Mouse (Mus musculus) heart, embryonic 16.5 days (tissue): Measurements from ENCODE around the gene Sdhc. TPM values are rescaled to one million over a fixed set of nuclear protein-coding genes. Genes with fewer than 3 reads are reported as not detected.
"Not testable (repeated sequence)": the region's sequence is repeated elsewhere in the genome, so short reads cannot be mapped to it uniquely, and the experiment has no call there.

Source experiments
- ATAC-seq: fragments of 200-750 bp; cut with Nextera tagmentation; replicated peaks from 2 replicates; pipeline ENCODE4 v1.8.0; 2017; ENCODE audit warnings: moderate number of reproducible peaks; ENCODE audit not compliant: insufficient read depth, low FRiP score; ENCODE audit errors: extremely low read depth
- H3K27ac ChIP-seq: fragments of 300-500 bp; sonication (generic); 2 replicates; pipeline ENCODE4 v1.5.1; 2014; ENCODE audit warnings: mild to moderate bottlenecking, low read length, control low read depth, moderate library complexity
- H3K27me3 ChIP-seq: fragments of 300-500 bp; sonication (generic); 2 replicates; pipeline ENCODE4 v1.6.1; 2014; ENCODE audit warnings: low read length, mixed read lengths; ENCODE audit not compliant: control insufficient read depth, insufficient read depth
- H3K36me3 ChIP-seq: fragments of 300-500 bp; sonication (generic); 2 replicates; pipeline ENCODE4 v1.6.1; 2014; ENCODE audit not compliant: control insufficient read depth, insufficient read depth
- H3K4me1 ChIP-seq: fragments of 300-500 bp; sonication (generic); 2 replicates; pipeline ENCODE4 v1.6.1; 2014; ENCODE audit warnings: low read length, mixed read lengths; ENCODE audit not compliant: control insufficient read depth, insufficient read depth
- H3K4me2 ChIP-seq: fragments of 300-500 bp; sonication (generic); 2 replicates; pipeline ENCODE4 v1.6.1; 2014; ENCODE audit warnings: low read depth, mild to moderate bottlenecking, control low read depth, low read length
- H3K4me3 ChIP-seq: fragments of 300-500 bp; sonication (generic); 2 replicates; pipeline ENCODE4 v1.5.1; 2014; ENCODE audit warnings: mild to moderate bottlenecking, control low read depth, low read length
- H3K9ac ChIP-seq: fragments of 300-500 bp; sonication (generic); 2 replicates; pipeline ENCODE4 v1.6.1; 2014; ENCODE audit warnings: low read length, control low read depth
- H3K9me3 ChIP-seq: fragments of 300-500 bp; sonication (generic); replicated peaks from 2 replicates; pipeline ENCODE4 v1.6.1; 2016; ENCODE audit warnings: low read length; ENCODE audit not compliant: control insufficient read depth
- WGBS: fragments of 180-500 bp; shearing (Covaris S2); extraction: QIAGEN DNeasy Blood & Tissue Kit; methylation state at CpG from one replicate; pipeline ENCODE4 v1.1.7; 2014; 5-methylcytosine and 5-hydroxymethylcytosine counted together
- microRNA-seq: library from miRNA; unstranded; fragments of <30 nt; microRNA quantifications from one replicate; pipeline ENCODE4, GENCODE M21; 2017
- polyA plus RNA-seq: library from polyadenylated mRNA; unstranded; fragments of >200 nt; fragmentation: Nextera tagmentation; extraction: Ambion mirVana; gene quantifications from 2 replicates; pipeline ENCODE4 v1.2.1, GENCODE M21; 2015

The Sdhc gene
- polyA plus RNA-seq, 1 experiment from 2014 or later, result 622 TPM

DNA sequence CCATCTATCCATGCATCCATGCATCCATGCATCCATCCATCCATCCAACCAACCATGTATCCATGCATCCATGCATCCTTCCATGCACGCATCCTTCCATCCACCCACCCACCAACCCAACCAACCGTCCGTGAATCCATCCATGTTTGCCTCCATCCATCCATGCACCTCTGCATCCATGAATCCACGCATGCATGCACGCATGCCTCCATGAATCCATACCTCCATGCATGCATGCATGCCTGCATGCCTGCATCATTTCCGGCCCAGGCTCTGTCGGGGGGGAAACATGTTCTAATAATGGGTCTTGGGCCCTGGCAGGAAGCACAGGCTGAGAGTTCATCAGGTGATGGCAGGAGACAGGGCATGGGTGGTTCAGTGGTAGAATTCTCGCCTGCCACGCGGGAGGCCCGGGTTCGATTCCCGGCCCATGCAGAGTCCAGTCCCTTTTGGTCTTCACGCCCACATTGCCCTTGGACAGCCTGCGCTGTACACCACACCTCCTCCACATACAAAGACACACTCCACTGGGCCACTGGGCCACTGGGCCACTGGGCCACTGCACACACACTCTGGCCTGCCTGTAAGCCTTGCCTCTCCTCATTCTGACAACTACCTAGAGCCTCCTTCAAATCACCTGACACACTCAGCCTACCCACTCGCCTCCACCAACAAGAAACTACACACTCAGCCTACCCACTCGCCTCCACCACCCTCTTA, 68.7 kb downstream of the Sdhc start:
- H3K27me3 ChIP-seq, result peaks cover 17% of the 10 kb centered on the region
- H3K4me2 ChIP-seq, H3K27ac ChIP-seq, H3K4me3 ChIP-seq, H3K4me1 ChIP-seq, H3K9me3 ChIP-seq, H3K9ac ChIP-seq, H3K36me3 ChIP-seq: not testable (repeated sequence)
- peak; percentile 20; the same call in 1 of the 2 replicates for ATAC-seq
- 42% methylated on average over 9 of the region's 17 CpGs for WGBS

DNA sequence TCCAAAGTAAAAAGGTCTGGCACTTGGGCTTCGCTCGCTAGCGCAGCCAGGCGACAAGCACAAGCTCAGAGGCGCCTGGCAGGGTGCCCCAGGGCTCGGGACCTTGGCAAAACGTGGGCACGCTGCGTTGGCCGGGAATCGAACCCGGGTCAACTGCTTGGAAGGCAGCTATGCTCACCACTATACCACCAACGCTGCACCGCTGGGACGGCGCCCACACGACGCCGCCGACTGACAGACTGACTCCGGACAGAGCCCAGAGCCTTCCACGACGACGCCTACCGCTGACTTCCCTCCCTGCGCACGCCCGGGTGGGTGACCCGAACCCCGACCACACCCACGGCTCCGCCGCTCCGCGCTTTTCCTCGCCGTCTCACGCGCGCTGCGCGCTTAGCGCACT, 70.6 kb downstream of the Sdhc start:
- WGBS, result no CpG with 5 or more reads among the region's 43 CpGs
- H3K4me3 ChIP-seq, H3K9me3 ChIP-seq, H3K9ac ChIP-seq, H3K4me2 ChIP-seq, H3K36me3 ChIP-seq, H3K4me1 ChIP-seq, H3K27ac ChIP-seq: not testable (repeated sequence)
- peak; percentile 28 for ATAC-seq
- H3K27me3 ChIP-seq, result peaks cover 12% of the 10 kb centered on the region

DNA sequence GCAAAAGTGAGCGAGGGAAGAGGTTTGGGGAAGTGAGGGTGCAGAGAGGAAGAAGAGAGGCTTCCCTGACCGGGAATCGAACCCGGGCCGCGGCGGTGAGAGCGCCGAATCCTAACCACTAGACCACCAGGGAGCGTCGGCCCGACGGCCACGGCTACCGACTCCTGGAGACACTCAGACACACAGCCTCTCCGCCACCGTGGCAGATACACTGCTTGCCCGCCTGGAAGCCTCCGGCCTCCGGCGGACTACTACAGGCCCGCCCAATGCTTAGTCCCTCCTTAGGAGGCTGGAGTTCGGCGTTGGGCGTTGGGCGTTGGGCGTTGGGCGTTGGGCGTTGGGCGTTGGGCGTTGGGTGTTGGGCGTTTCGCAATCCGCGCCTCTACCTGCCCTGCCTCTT, 71.1 kb downstream of the Sdhc start:
- ATAC-seq, result peak; percentile 29
- not testable (repeated sequence) for H3K4me2 ChIP-seq
- WGBS, result 0% methylated on average over 1 of the region's 35 CpGs

DNA sequence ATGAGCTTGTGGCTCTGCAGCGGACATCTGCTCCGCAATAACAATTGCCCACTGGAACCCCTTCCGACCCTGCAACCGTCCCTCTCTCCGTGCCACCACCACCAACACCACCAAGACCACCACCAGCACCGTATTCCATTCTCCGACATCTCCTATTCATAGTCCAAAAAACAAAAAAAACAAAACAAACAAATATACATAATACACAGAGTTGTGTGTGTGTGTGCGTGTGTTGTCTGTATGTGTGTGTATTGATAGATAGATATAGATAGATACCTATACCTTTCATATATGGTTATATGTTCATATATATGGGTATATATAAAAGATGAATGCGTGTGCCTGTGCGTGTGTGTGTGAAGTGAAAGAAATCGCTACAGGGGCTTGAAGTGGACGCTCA, 72.0 kb downstream of the Sdhc start:
- not testable (repeated sequence) for H3K27ac ChIP-seq, ATAC-seq, H3K9ac ChIP-seq, H3K36me3 ChIP-seq, H3K9me3 ChIP-seq, H3K4me1 ChIP-seq
- peaks cover 20% of the 10 kb centered on the region for H3K27me3 ChIP-seq
- peak overlapping the region; percentile 54; the same call in 1 of the 2 replicates for H3K4me2 ChIP-seq
- WGBS, result 25% methylated on average over 11 of the region's 12 CpGs
- peak overlapping the region; percentile 23; the same call in 1 of the 2 replicates for H3K4me3 ChIP-seq

More for the DNA sequence above, 71.1 kb downstream of the Sdhc start:
- not testable (repeated sequence) for H3K9ac ChIP-seq, H3K4me1 ChIP-seq, H3K36me3 ChIP-seq, H3K27ac ChIP-seq, H3K4me3 ChIP-seq, H3K9me3 ChIP-seq
- peaks cover 13% of the 10 kb centered on the region for H3K27me3 ChIP-seq

DNA sequence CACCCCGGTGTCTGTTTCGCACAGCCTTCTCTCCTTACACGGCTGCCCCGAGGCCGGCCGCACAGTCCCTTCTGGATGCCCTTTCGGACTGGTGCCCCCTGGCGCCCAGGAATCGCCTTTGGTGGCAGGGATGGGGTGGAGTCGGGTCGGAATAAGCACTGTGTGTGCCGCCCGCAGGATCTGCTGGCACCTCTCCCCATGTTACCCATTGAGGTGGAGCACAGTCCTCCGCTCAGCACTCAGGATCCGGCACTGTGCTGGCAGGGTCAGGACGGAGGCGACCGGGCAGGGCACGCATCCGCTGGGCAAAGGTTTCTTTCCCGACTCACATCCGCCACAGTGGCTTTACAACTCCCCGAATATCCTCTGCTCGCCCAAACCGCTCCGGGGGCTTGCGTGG, 72.4 kb downstream of the Sdhc start:
- H3K4me3 ChIP-seq, result 0 out of 2 replicates have a peak overlapping the region, but pooled peaks have one; percentile 14
- peak; percentile 5 for ATAC-seq

DNA sequence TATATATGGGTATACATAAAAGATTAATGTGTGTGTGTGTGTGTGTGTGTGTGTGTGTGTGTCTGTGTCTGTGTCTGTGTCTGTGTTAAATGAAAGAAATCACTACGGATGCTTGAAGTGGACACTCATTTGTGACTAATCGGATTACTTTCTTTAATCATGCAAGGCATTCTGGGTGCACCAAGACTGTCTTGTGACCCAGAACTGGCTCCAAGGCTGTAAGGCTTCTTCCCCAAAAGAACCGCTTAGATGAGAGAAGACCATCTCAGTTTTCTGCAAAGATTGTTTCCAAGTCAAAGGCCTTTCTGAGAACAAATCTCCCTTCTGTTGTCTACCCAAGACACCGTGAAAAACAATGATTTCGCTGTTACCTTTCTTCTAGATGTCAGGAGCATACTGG, 73.2 kb downstream of the Sdhc start:
- not testable (repeated sequence) for H3K4me2 ChIP-seq, ATAC-seq, H3K9me3 ChIP-seq, H3K4me1 ChIP-seq, H3K36me3 ChIP-seq, H3K27ac ChIP-seq, H3K9ac ChIP-seq, H3K4me3 ChIP-seq
- 41% methylated on average over 5 of the region's 5 CpGs for WGBS
- H3K27me3 ChIP-seq, result peaks cover 20% of the 10 kb centered on the region

More for the DNA sequence above, 72.4 kb downstream of the Sdhc start:
- H3K4me1 ChIP-seq, H3K36me3 ChIP-seq, H3K27ac ChIP-seq, H3K9me3 ChIP-seq, H3K9ac ChIP-seq: not testable (repeated sequence)
- 2% methylated on average over 15 of the region's 27 CpGs for WGBS
- Histone ChIP-seq H3K4me2 (peak overlapping the region; percentile 36; the same call in 1 of the 2 replicates), H3K27me3 (peaks cover 20% of the 10 kb centered on the region)

Small RNAs within 50 kb of the gene (microRNA-seq; reads per million reads assigned to microRNA genes)
- not detected for gene Gm27844

Other genes starting within 250 kb of the Sdhc start
- 0.11 TPM in 1 of 2 replicates, not detected in the other for gene Fcrlb, start 237.7 kb downstream of the Sdhc start, polyA plus RNA-seq
- 0.20 TPM in 1 of 2 replicates, not detected in the other for gene Fcrla, start 223.0 kb downstream of the Sdhc start, polyA plus RNA-seq
- gene Fcgr2b, start 174.1 kb downstream of the Sdhc start, polyA plus RNA-seq, result 2.5 and 3.0 TPM in 2 replicates
- gene Fcgr4, start 131.7 kb downstream of the Sdhc start, polyA plus RNA-seq, result 1.1 and 1.3 TPM in 2 replicates
- 10.2 and 10.7 TPM in 2 replicates for gene Fcgr3, start 85.7 kb downstream of the Sdhc start, polyA plus RNA-seq
- gene Cfap126, start 36.7 kb downstream of the Sdhc start, polyA plus RNA-seq, result 2.9 and 3.5 TPM in 2 replicates
- 0.44 and 1.1 TPM in 2 replicates for gene Mpz, start 108 bp upstream of the Sdhc start, polyA plus RNA-seq
- gene Pcp4l1, start 45.7 kb upstream of the Sdhc start, polyA plus RNA-seq, result 48.9 and 57.2 TPM in 2 replicates
- gene Nr1i3, start 63.4 kb upstream of the Sdhc start, polyA plus RNA-seq, result 0.35 and 0.43 TPM in 2 replicates
- gene Tomm40l, start 71.9 kb upstream of the Sdhc start, polyA plus RNA-seq, result 60.7 and 68.9 TPM in 2 replicates
- gene Apoa2, start 74.5 kb upstream of the Sdhc start, polyA plus RNA-seq, result 10.6 and 11.9 TPM in 2 replicates
- 34.4 and 36.3 TPM in 2 replicates for gene Fcer1g, start 83.8 kb upstream of the Sdhc start, polyA plus RNA-seq
- gene Adamts4, start 99.8 kb upstream of the Sdhc start, polyA plus RNA-seq, result 4.4 and 5.7 TPM in 2 replicates
- 659 and 700 TPM in 2 replicates for gene Ndufs2, start 100.8 kb upstream of the Sdhc start, polyA plus RNA-seq
- 47.5 and 54.9 TPM in 2 replicates for gene B4galt3, start 119.7 kb upstream of the Sdhc start, polyA plus RNA-seq
- 32.4 and 41.9 TPM in 2 replicates for gene Ppox, start 130.6 kb upstream of the Sdhc start, polyA plus RNA-seq
- gene Usp21, start 137.4 kb upstream of the Sdhc start, polyA plus RNA-seq, result 48.5 and 55.8 TPM in 2 replicates
- gene Ufc1, start 144.4 kb upstream of the Sdhc start, polyA plus RNA-seq, result 82.0 and 82.1 TPM in 2 replicates
- 36.0 and 37.6 TPM in 2 replicates for gene Dedd, start 178.5 kb upstream of the Sdhc start, polyA plus RNA-seq
- gene Nit1, start 195.0 kb upstream of the Sdhc start, polyA plus RNA-seq, result 34.4 and 38.5 TPM in 2 replicates
- 76.4 and 84.5 TPM in 2 replicates for gene Pfdn2, start 195.1 kb upstream of the Sdhc start, polyA plus RNA-seq
- gene Klhdc9, start 210.2 kb upstream of the Sdhc start, polyA plus RNA-seq, result 0.71 and 1.0 TPM in 2 replicates
- 0.39 and 0.81 TPM in 2 replicates for gene Nectin4, start 219.5 kb upstream of the Sdhc start, polyA plus RNA-seq
- 3.5 and 7.5 TPM in 2 replicates for gene Arhgap30, start 238.4 kb upstream of the Sdhc start, polyA plus RNA-seq